Mouse (Mus musculus) liver, embryonic 12.5 days (tissue): ENCODE results near the gene Gpn2. TPM values are rescaled to one million over a fixed set of nuclear protein-coding genes. Genes with fewer than 3 reads are reported as not detected.

ENCODE experiments used
- ATAC-seq: fragments of 200-750 bp; cut with Nextera tagmentation; 2 replicates; pipeline ENCODE4 v1.8.0; 2017; ENCODE audit warnings: moderate number of reproducible peaks, mild to moderate bottlenecking, moderate library complexity
- H3K27ac ChIP-seq: fragments of 300-500 bp; sonication (generic); 2 replicates; pipeline ENCODE4 v1.5.1; 2016; ENCODE audit warnings: mild to moderate bottlenecking
- H3K27me3 ChIP-seq: fragments of 300-500 bp; sonication (generic); replicated peaks from 2 replicates; pipeline ENCODE4 v1.6.1; 2016; ENCODE audit warnings: mild to moderate bottlenecking, moderate library complexity
- H3K36me3 ChIP-seq: fragments of 300-500 bp; sonication (generic); 2 replicates; pipeline ENCODE4 v1.6.1; 2016; ENCODE audit warnings: mild to moderate bottlenecking, moderate library complexity
- H3K4me1 ChIP-seq: fragments of 300-500 bp; sonication (generic); 2 replicates; pipeline ENCODE4 v1.6.1; 2016
- H3K4me2 ChIP-seq: fragments of 300-500 bp; sonication (generic); 2 replicates; pipeline ENCODE4 v1.6.1; 2016; ENCODE audit warnings: mild to moderate bottlenecking, moderate library complexity
- H3K4me3 ChIP-seq: fragments of 300-500 bp; sonication (generic); 2 replicates; pipeline ENCODE4 v1.5.1; 2016; ENCODE audit warnings: mild to moderate bottlenecking, moderate library complexity
- H3K9ac ChIP-seq: fragments of 300-500 bp; sonication (generic); 2 replicates; pipeline ENCODE4 v1.6.1; 2016; ENCODE audit warnings: mild to moderate bottlenecking, moderate library complexity
- H3K9me3 ChIP-seq: fragments of 300-500 bp; sonication (generic); replicated peaks from 2 replicates; pipeline ENCODE4 v1.6.1; 2016; ENCODE audit warnings: mild to moderate bottlenecking, moderate library complexity
- WGBS: fragments of 180-500 bp; shearing (Covaris S2); methylation state at CpG from one replicate; pipeline ENCODE4 v1.1.7; 2016; ENCODE audit not compliant: insufficient replicate concordance; 5-methylcytosine and 5-hydroxymethylcytosine counted together
- polyA plus RNA-seq: library from polyadenylated mRNA; unstranded; fragments of >200 nt; fragmentation: Nextera tagmentation; extraction: Ambion mirVana; gene quantifications from 2 replicates; pipeline ENCODE4 v1.2.1, GENCODE M21; 2016

The Gpn2 gene
- polyA plus RNA-seq, 1 experiment from 2014 or later: 16.2 TPM

GRCm38 (mm10) chr4:133626621-133627020 lies 42.5 kb downstream of the Gpn2 start:
- ATAC-seq: no peak
- 85% methylated on average over 9 of the region's 9 CpGs for WGBS
- H3K27ac ChIP-seq: peak overlapping the region; percentile 67; the same call in 1 of the 2 replicates
- peaks cover 22% of the 10 kb centered on the region for H3K36me3 ChIP-seq
- no peak overlapping the region for H3K4me2 ChIP-seq
- no peak overlapping the region for H3K9ac ChIP-seq
- H3K4me3 ChIP-seq: no peak overlapping the region
- H3K9me3 ChIP-seq: no peaks in the 10 kb centered on the region
- H3K27me3 ChIP-seq: no peaks in the 10 kb centered on the region
- peaks cover 63% of the 10 kb centered on the region for H3K4me1 ChIP-seq

GRCm38 (mm10) chr4:133627039-133627438 lies 42.9 kb downstream of the Gpn2 start:
- Histone ChIP-seq H3K9ac (no peak overlapping the region), H3K27ac (peak overlapping the region; percentile 67; the same call in 1 of the 2 replicates), H3K4me2 (no peak overlapping the region), H3K27me3 (no peaks in the 10 kb centered on the region), H3K36me3 (peaks cover 22% of the 10 kb centered on the region), H3K4me1 (peaks cover 64% of the 10 kb centered on the region), H3K4me3 (no peak overlapping the region), H3K9me3 (no peaks in the 10 kb centered on the region)
- WGBS: 91% methylated on average over 14 of the region's 14 CpGs
- ATAC-seq: no peak

- Histone ChIP-seq H3K27ac (no peak overlapping the region), H3K4me2 (no peak overlapping the region), H3K9me3 (no peaks in the 10 kb centered on the region), H3K4me1 (peaks cover 68% of the 10 kb centered on the region), H3K4me3 (no peak overlapping the region), H3K36me3 (peaks cover 22% of the 10 kb centered on the region), H3K27me3 (no peaks in the 10 kb centered on the region), H3K9ac (no peak overlapping the region)
- 65% methylated on average over 2 of the region's 2 CpGs for WGBS
- no peak for ATAC-seq
Measured at GRCm38 (mm10) chr4:133628517-133628916, 44.4 kb downstream of the Gpn2 start.

- peaks cover 69% of the 10 kb centered on the region for H3K4me1 ChIP-seq
Measured at GRCm38 (mm10) chr4:133629191-133629590, 45.0 kb downstream of the Gpn2 start.

GRCm38 (mm10) chr4:133630326-133630920 lies 46.3 kb downstream of the Gpn2 start:
- peaks cover 56% of the 10 kb centered on the region for H3K4me1 ChIP-seq
- H3K27ac ChIP-seq: no peak overlapping the region
- 81% methylated on average over 8 of the region's 8 CpGs for WGBS
- no peaks in the 10 kb centered on the region for H3K27me3 ChIP-seq
- no peak overlapping the region for H3K9ac ChIP-seq
- H3K4me3 ChIP-seq: no peak overlapping the region
- ATAC-seq: no peak
- peaks cover 14% of the 10 kb centered on the region for H3K36me3 ChIP-seq
- no peak overlapping the region for H3K4me2 ChIP-seq
- no peaks in the 10 kb centered on the region for H3K9me3 ChIP-seq

More at GRCm38 (mm10) chr4:133629191-133629590, 45.0 kb downstream of the Gpn2 start:
- H3K9me3 ChIP-seq: no peaks in the 10 kb centered on the region
- H3K36me3 ChIP-seq: peaks cover 18% of the 10 kb centered on the region
- no peak for ATAC-seq
- no peak overlapping the region for H3K4me3 ChIP-seq
- WGBS: 63% methylated on average over 7 of the region's 7 CpGs
- no peak overlapping the region for H3K27ac ChIP-seq
- H3K4me2 ChIP-seq: no peak overlapping the region
- H3K9ac ChIP-seq: no peak overlapping the region
- H3K27me3 ChIP-seq: no peaks in the 10 kb centered on the region

- Histone ChIP-seq H3K9ac (no peak overlapping the region), H3K4me2 (peak overlapping the region; percentile 97), H3K9me3 (no peaks in the 10 kb centered on the region), H3K36me3 (peaks cover 9% of the 10 kb centered on the region), H3K27me3 (no peaks in the 10 kb centered on the region), H3K27ac (no peak overlapping the region), H3K4me3 (no peak overlapping the region), H3K4me1 (peaks cover 48% of the 10 kb centered on the region)
- 62% methylated on average over 14 of the region's 14 CpGs for WGBS
- ATAC-seq: no peak
Measured at GRCm38 (mm10) chr4:133631071-133631768, 47.1 kb downstream of the Gpn2 start.

GRCm38 (mm10) chr4:133631769-133632411 lies 47.7 kb downstream of the Gpn2 start:
- WGBS: 44% methylated on average over 9 of the region's 9 CpGs
- Histone ChIP-seq H3K4me2 (peak overlapping the region; percentile 97), H3K4me3 (peak overlapping the region; percentile 74), H3K27me3 (no peaks in the 10 kb centered on the region), H3K27ac (0 out of 2 replicates have a peak overlapping the region, but pooled peaks have one; percentile 72), H3K36me3 (peaks cover 3% of the 10 kb centered on the region), H3K9me3 (no peaks in the 10 kb centered on the region), H3K4me1 (peaks cover 46% of the 10 kb centered on the region), H3K9ac (peak overlapping the region; percentile 78)
- no peak for ATAC-seq

GRCm38 (mm10) chr4:133632483-133633327 lies 48.5 kb downstream of the Gpn2 start:
- ATAC-seq: peak; percentile 69
- H3K9ac ChIP-seq: peak overlapping the region; percentile 78
- peak overlapping the region; percentile 72 for H3K27ac ChIP-seq
- H3K36me3 ChIP-seq: no peaks in the 10 kb centered on the region
- peaks cover 46% of the 10 kb centered on the region for H3K4me1 ChIP-seq
- H3K4me3 ChIP-seq: peak overlapping the region; percentile 74
- peak overlapping the region; percentile 97 for H3K4me2 ChIP-seq
- 5% methylated on average over 45 of the region's 69 CpGs for WGBS
- no peaks in the 10 kb centered on the region for H3K9me3 ChIP-seq
- H3K27me3 ChIP-seq: no peaks in the 10 kb centered on the region

GRCm38 (mm10) chr4:133633332-133634042 lies 49.3 kb downstream of the Gpn2 start:
- H3K9me3 ChIP-seq: no peaks in the 10 kb centered on the region
- WGBS: 9% methylated on average over 39 of the region's 47 CpGs
- no peaks in the 10 kb centered on the region for H3K27me3 ChIP-seq
- ATAC-seq: peak; percentile 85
- H3K36me3 ChIP-seq: no peaks in the 10 kb centered on the region
- peak overlapping the region; percentile 97 for H3K4me2 ChIP-seq
- peaks cover 46% of the 10 kb centered on the region for H3K4me1 ChIP-seq
- peak overlapping the region; percentile 72 for H3K27ac ChIP-seq
- peak overlapping the region; percentile 74 for H3K4me3 ChIP-seq
- peak overlapping the region; percentile 78 for H3K9ac ChIP-seq

GRCm38 (mm10) chr4:133634043-133634410 lies 49.9 kb downstream of the Gpn2 start:
- H3K27ac ChIP-seq: 0 out of 2 replicates have a peak overlapping the region, but pooled peaks have one; percentile 31
- H3K36me3 ChIP-seq: no peaks in the 10 kb centered on the region
- H3K4me3 ChIP-seq: no peak overlapping the region; the same call in 1 of the 2 replicates
- no peaks in the 10 kb centered on the region for H3K9me3 ChIP-seq
- no peak overlapping the region for H3K9ac ChIP-seq
- no peak for ATAC-seq
- peak overlapping the region; percentile 97 for H3K4me2 ChIP-seq
- H3K4me1 ChIP-seq: peaks cover 45% of the 10 kb centered on the region
- no peaks in the 10 kb centered on the region for H3K27me3 ChIP-seq
- 62% methylated on average over 5 of the region's 5 CpGs for WGBS
